Mouse (Mus musculus): ENCODE measurements around the gene Hlf.

The Hlf gene

DNA sequence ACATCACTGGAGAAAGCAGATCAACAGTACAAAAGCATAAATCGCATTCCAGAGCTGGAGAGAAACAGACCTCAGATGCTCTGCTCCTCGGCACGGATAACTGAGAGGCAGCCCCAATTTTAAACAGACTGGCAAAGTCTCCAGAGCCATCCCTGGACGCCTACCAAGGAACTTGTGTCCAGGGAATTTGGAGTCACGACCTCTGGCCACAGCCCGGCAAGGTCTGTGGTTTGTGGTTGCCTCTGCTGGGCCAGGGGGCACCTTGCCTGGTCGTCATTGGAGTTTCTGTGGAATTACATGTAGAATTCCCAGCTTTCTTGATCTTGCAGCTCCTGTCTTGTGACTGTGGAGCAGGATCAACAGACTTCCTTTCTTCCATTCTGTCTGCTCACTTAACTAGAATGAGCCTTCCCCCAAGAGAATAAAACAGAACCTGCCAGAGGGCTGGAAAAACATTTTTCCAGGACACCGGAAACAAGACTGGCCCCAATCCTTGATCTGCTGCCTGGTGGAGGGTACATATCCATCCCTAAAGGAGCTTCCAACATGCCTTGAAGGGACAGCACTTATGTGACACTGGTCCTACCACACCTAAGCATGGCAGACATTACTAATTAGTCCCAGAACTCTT is 19.1 kb downstream of the Hlf start:
- no peak for DNase-seq (ENCODE audit: extremely low read depth, low read depth)

DNA sequence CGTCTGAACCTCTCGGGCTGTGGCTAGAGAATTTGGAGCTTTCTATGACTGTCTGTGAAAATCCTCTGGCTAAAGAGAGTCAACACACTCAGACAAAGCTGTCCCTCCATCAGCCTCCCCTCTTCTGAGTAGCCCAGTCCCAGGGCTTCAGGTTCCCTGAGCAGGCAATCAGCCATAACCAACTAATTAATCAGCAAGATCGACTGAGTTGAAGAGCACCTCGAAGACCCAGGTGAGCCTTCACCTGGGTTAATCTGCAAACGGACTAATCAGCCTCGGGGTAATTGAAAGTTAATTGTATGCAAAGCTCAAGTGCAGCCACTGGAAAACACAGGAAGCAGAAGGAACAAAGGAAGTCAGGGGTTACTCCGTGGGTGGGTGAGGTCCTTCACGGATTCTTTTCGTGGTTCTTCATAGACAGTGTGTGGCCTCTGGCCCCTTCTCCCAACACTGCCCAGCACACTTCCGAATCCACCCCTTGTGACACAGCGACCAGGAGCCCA is 19.9 kb downstream of the Hlf start:
- DNase-seq (ENCODE audit: extremely low read depth, low read depth) = no peak

DNA sequence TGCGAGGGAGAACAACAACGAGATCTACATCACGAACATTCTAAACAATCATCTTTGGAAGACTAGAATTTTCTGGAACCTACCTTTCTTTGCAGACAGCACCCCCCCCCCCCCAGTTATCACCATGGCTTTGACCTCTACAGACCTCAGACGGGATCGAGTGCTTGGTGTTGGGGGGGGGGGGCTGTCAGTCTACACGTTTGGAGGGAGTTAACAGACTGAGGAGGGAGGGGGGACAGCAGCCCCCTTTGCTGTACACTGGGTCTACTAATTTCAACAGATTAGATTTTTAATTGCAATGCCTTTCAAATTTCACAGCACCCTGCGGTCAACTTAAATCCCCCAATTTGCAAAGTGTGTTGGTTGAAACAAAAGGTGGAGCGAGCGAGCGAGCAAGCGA is 20.3 kb downstream of the Hlf start:
- no peak for DNase-seq (ENCODE audit: extremely low read depth, low read depth)

DNA sequence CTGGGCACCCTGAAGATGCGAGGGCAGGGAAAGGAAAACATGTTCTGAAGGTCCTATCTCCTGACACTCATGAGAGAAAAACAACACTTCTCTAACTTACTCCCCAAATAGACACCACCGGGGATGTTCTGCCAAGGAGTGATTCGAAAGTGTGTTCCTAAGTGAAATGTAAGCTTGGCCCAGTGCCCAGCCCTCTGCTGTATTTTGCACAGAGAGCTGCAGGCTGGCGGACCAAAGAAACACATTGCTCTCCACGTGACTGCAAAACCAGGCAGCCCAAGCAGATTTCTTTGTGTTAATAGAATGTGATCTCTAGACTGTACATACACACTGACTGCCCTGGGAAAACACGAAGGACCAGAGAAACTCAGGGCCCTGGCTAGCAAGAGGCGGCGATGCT is 21.1 kb downstream of the Hlf start:
- no peak for DNase-seq (ENCODE audit: extremely low read depth, low read depth)

- DNase-seq (ENCODE audit: extremely low read depth, low read depth) = no peak
Observed at GRCm38 (mm10) chr11:90369115-90369514, 21.6 kb downstream of the Hlf start.

- DNase-seq (ENCODE audit: extremely low read depth, low read depth) = no peak
Observed at GRCm38 (mm10) chr11:90367894-90368860, 22.5 kb downstream of the Hlf start.

DNA sequence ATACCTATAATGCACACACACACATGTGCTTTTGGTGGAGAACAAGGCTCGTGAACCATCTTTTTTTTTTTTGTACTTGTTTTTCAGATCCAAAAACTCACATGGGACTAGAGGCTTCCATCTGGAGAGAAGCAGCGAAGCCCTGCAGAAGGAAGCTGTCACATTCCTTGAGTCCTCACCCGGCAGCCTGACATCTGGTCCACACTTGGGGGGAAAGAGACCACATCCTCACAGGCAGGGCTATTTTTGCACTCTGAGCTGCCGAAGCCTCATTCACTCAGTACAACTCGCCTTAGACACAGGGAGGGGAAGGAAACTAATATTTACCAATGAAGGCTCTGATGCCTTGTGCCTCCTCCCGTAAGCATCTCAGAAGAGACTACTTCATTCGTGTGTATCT is 25.8 kb downstream of the Hlf start:
- no peak for DNase-seq (ENCODE audit: extremely low read depth, low read depth)

GRCm38 (mm10) chr11:90363821-90364497 is 26.7 kb downstream of the Hlf start:
- DNase-seq (ENCODE audit: extremely low read depth, low read depth) = no peak

DNA sequence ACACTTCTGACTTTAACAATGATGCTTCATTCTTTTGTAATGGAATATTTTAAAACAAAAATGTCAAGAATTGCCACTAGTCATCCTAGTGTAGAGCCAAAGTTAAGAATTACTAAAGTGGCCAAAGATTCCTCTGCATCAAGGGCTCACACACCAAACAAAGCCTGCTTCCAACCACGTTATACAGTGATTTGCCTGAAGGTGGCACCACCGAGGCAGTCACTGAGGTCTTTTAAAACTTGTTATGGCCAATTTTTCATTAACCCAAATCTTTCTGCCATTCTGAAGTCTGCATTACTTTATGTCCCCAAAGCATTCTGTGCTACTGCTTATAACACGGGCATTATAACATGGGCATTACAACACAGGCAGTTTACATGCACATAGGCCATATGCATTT is 27.3 kb downstream of the Hlf start:
- peak; percentile 8 for DNase-seq (ENCODE audit: extremely low read depth, low read depth)

DNA sequence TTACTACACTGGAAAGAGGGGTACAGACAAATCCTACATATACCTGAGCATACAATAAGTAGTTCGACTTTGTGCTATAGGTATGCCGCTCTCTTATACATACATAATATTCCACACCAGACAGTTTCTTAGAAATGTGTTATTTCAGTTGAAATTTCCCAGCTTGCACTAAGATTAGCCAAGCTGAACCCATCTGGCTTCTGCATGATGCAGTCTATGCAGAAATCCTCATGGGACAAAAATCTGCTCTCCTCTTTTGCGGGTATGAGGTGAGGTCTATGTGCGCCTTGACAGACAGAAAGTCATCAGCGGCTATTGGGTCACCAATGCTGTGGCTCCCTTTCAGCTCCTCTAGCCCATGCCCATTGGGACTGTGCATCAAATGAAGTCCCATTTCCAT is 30.2 kb downstream of the Hlf start:
- DNase-seq (ENCODE audit: extremely low read depth, low read depth) = no peak

- no peak for DNase-seq (ENCODE audit: extremely low read depth, low read depth)
Observed at GRCm38 (mm10) chr11:90358063-90358462, 32.6 kb downstream of the Hlf start.

DNA sequence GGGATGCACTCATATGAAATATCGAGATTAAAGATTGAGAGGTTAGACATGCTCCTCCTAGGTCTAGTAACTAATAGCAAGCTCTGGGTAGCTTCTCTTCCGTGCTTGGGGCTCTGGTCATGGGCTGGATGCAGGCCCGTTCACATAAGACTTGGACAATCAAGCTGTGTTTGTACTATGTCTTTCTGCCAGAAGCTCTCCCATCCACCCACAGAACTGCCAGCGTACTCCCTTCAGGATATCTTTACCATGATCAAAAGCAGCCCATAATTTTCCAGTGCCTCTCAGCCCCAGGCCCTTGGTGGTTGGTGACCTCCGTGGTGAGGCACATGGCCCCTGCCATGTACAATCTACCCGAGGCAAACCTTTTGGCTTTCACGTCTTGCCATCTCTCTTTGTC is 33.3 kb downstream of the Hlf start:
- no peak for DNase-seq (ENCODE audit: extremely low read depth, low read depth)

GRCm38 (mm10) chr11:90356495-90357304 is 34.0 kb downstream of the Hlf start:
- DNase-seq (ENCODE audit: extremely low read depth, low read depth) = no peak

GRCm38 (mm10) chr11:90356036-90356435 is 34.7 kb downstream of the Hlf start:
- no peak for DNase-seq (ENCODE audit: extremely low read depth, low read depth)

GRCm38 (mm10) chr11:90355270-90355681 is 35.4 kb downstream of the Hlf start:
- DNase-seq (ENCODE audit: extremely low read depth, low read depth) = no peak

GRCm38 (mm10) chr11:90352696-90353095 is 38.0 kb downstream of the Hlf start:
- DNase-seq (ENCODE audit: extremely low read depth, low read depth) = no peak

DNA sequence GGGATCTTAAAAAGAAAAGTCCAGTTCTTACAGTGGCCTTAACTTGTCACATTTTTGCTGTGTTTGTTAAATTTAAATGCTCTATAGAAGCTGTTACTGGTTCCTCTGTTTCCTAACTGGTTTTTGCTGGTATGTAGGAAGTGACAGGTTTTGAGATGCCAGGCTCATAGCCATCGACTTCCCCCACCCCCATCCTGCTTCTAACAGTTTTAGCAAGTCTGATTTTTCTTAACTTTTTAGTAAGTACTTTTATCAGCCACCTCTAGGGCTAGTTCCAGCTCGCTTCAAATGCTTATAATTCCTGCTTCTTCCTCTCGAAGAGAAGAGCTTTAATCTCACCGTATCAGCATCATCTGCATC is 40.6 kb downstream of the Hlf start:
- no peak for DNase-seq (ENCODE audit: extremely low read depth, low read depth)

DNA sequence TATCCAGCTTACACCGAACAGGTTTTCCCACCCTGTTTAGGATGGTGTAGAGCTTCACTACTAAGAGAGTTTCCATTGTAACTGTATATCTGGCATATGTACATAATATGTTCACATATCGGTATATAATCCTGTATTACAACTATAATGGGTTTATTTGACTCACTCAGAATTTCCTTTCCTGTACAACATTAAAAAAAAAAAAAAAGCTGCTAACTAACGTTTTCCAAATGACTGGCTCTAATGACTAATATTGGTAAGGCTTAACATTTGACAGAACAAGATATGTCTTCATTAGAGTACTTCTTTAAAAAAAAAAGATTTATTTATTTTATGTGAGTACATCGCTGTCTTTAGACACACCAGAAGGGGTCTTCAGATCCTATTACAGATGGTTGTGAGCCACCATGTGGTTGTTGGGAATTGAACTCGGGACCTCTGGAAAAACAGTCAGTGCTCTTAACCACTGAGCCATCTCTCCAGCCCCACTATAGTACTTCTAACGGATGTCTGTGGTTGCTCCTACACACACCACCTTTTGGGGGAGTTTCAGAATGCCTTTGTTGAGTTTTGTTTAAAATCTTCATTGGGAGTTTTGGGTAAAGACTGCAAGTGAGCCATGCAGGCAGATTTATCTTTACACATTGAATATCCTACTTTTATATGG is 41.1 kb downstream of the Hlf start:
- DNase-seq (ENCODE audit: extremely low read depth, low read depth) = no peak

GRCm38 (mm10) chr11:90347667-90348459 is 42.8 kb downstream of the Hlf start:
- DNase-seq (ENCODE audit: extremely low read depth, low read depth) = no peak

DNA sequence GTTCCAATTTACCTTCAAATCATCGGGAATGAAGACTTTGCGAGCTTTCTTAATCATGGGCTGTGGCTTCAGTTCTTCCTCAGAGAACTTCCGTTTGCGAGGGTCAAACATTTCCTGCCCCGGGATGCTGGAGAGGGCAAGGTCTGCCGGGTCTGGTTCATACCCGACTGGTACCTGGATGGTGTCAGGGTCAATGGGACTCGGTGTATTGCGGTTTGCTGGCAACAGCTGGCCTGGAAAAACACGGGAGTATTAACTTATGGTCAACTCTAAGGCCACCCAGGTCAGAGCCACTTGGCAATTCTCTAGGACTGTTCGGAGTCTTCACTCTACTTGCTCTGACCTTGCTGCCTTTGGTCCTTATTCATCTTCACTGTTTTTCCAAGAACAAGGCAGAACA is 44.9 kb downstream of the Hlf start:
- no peak for DNase-seq (ENCODE audit: extremely low read depth, low read depth)
